23 mouse cellular contexts compared by ENCODE assay signal in the genomic region with DNA sequence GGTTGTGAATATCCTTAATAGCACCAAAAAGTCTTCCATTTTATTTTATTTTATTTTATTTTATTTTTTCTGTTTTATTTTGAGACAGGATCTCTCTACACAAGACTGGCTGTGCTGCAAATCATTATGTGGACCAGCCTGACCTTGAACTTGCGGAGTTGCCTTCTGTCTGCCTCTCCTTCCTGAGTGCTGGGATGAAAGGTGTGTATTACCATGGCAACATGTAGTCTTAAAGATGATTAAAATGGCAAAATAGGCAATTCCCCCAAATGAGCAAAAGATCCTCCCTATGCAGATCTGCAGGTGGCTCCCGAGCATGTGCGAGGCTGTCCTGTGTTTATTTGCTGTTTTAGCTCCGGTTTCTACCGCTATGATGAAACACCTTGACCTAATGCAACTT. TPM values are rescaled to one million over a fixed set of nuclear protein-coding genes. Genes with fewer than 3 reads are reported as not detected.
A peak's percentile ranks its signal among the peaks of the same experiment; 100 is the strongest.
DNase-seq lines count a peak whose midpoint lies in the region; ATAC-seq lines count a peak whose summit lies in the region.
"Had no signal": no experiment of that assay in that cellular context is flagged by ENCODE, and none has a peak within 500 bp of the region (broad histone marks: within the 10 kb centered on the region; RNA-seq: fewer than 3 reads in every experiment).

No protein-coding gene starts in this region.

- H3K4me1 ChIP-seq in heart, embryonic 10.5 days: no peaks in the 10 kb centered on the region
- no peaks in the 10 kb centered on the region for H3K4me1 ChIP-seq in midbrain, embryonic 11.5 days (ENCODE audit: control insufficient read depth, insufficient read depth, low read length)
- no peaks in the 10 kb centered on the region for H3K4me1 ChIP-seq in midbrain, embryonic 15.5 days

- peak; percentile 25 for DNase-seq in heart, adult 11 months
- DNase-seq in heart, postnatal 25 days (ENCODE audit: low spot score): no peak
- DNase-seq in heart, embryonic 10.5 days (ENCODE audit: low spot score): peak; percentile 30
- no peak for DNase-seq in heart, adult 8-10 months (ENCODE audit: low spot score)
- DNase-seq in midbrain, embryonic 11.5 days (ENCODE audit: low spot score, missing footprints): peak; percentile 62
- peak; percentile 66 for DNase-seq in R1 (ENCODE audit: low read depth, low spot score)
- DNase-seq in right cerebral cortex, postnatal 10 days (ENCODE audit: low spot score in 2 of 2): no peak
- DNase-seq: adrenal gland, adult 2 months; adrenal gland, adult 8-10 months; adrenal gland, postnatal 10 days; adrenal gland, postnatal 14 days; adrenal gland, postnatal 25 days; adrenal gland, postnatal 36 days; B cell, adult 2 months; cerebellum, adult 11 months; cerebellum, adult 11-12 months; cerebellum, adult 18-20 months had no signal

- intact Hi-C loops in heart, postnatal 25 days (cut with DNase I): no loop called here

- no peak overlapping the region for H3K4me2 ChIP-seq in midbrain, embryonic 11.5 days
- no peak overlapping the region for H3K4me2 ChIP-seq in midbrain, embryonic 15.5 days

- WGBS in heart, embryonic 10.5 days: 91% methylated on average over 5 of the region's 5 CpGs
- WGBS in midbrain, embryonic 11.5 days: 95% methylated on average over 5 of the region's 5 CpGs
- 97% methylated on average over 5 of the region's 5 CpGs for WGBS in midbrain, embryonic 15.5 days

- no peaks in the 10 kb centered on the region for H3K27me3 ChIP-seq in heart, embryonic 10.5 days (ENCODE audit: insufficient read depth, poor library complexity, severe bottlenecking)
- H3K27me3 ChIP-seq in midbrain, embryonic 11.5 days (ENCODE audit: control insufficient read depth, insufficient read depth, low read length): no peaks in the 10 kb centered on the region
- no peaks in the 10 kb centered on the region for H3K27me3 ChIP-seq in midbrain, embryonic 15.5 days (replicated peaks)
- H3K27me3 ChIP-seq: CH12.LX, Patski had no signal

- ATAC-seq in midbrain, embryonic 11.5 days (ENCODE audit: low FRiP score): no peak
- no peak for ATAC-seq in midbrain, embryonic 15.5 days (replicated peaks)
- ATAC-seq: activated CD4-positive, CD25-positive, alpha-beta regulatory T cell, adult 4 months; CD4-positive, CD25-positive, alpha-beta regulatory T cell, adult 4 months; Patski had no signal

- no peak overlapping the region for H3K27ac ChIP-seq in heart, embryonic 10.5 days
- H3K27ac ChIP-seq in midbrain, embryonic 11.5 days (ENCODE audit: low read depth, low read length): no peak overlapping the region
- H3K27ac ChIP-seq in midbrain, embryonic 15.5 days: no peak overlapping the region

- H3K4me3 ChIP-seq in heart, embryonic 10.5 days: no peak overlapping the region
- no peak overlapping the region for H3K4me3 ChIP-seq in midbrain, embryonic 11.5 days (ENCODE audit: low read depth, low read length)
- no peak overlapping the region for H3K4me3 ChIP-seq in midbrain, embryonic 15.5 days

- no peaks in the 10 kb centered on the region for H3K9me3 ChIP-seq in heart, embryonic 10.5 days
- H3K9me3 ChIP-seq in midbrain, embryonic 11.5 days (ENCODE audit: control insufficient read depth, low read length): no peaks in the 10 kb centered on the region
- no peaks in the 10 kb centered on the region for H3K9me3 ChIP-seq in midbrain, embryonic 15.5 days
- H3K9me3 ChIP-seq: G1E had no signal

- no peaks in the 10 kb centered on the region for H3K36me3 ChIP-seq in heart, embryonic 10.5 days
- no peaks in the 10 kb centered on the region for H3K36me3 ChIP-seq in midbrain, embryonic 11.5 days (ENCODE audit: control insufficient read depth, insufficient read depth, low read length)
- no peaks in the 10 kb centered on the region for H3K36me3 ChIP-seq in midbrain, embryonic 15.5 days (replicated peaks)
- H3K36me3 ChIP-seq: G1E had no signal

- no peak overlapping the region for H3K9ac ChIP-seq in midbrain, embryonic 11.5 days (ENCODE audit: low read length)
- H3K9ac ChIP-seq in midbrain, embryonic 15.5 days: no peak overlapping the region

RNA-seq across cellular contexts. Expression of a gene that starts 15.2 kb away (rescaled TPM):
- total RNA-seq in heart, postnatal 25 days (2021): 10 to 100 TPM; 54.9 to 60.7 TPM
- polyA plus RNA-seq in heart, embryonic 10.5 days (2016; fragmentation: Nextera tagmentation; extraction: Ambion mirVana): 156 and 164 TPM in 2 replicates
- total RNA-seq in heart, adult 8-10 months (2022): 10 to 100 TPM; 56.1 to 62.6 (median 60.4) TPM
- polyA plus RNA-seq in midbrain, embryonic 11.5 days (2014; fragmentation: Nextera tagmentation; extraction: Ambion mirVana): 68.5 and 76.2 TPM in 2 replicates
- polyA plus RNA-seq in midbrain, embryonic 15.5 days (2015; fragmentation: Nextera tagmentation; extraction: Ambion mirVana): 68.7 and 69.8 TPM in 2 replicates

RNA-seq across cellular contexts. Expression of a gene that starts 43.6 kb away (rescaled TPM):
- total RNA-seq in heart, postnatal 25 days (2021): 10 to 100 TPM; 21.3 to 21.5 TPM
- polyA plus RNA-seq in heart, embryonic 10.5 days (2016; fragmentation: Nextera tagmentation; extraction: Ambion mirVana): 14.6 and 19.0 TPM in 2 replicates
- total RNA-seq in heart, adult 8-10 months (2022): 10 to 100 TPM; 19.8 to 23.8 (median 21.8) TPM
- polyA plus RNA-seq in midbrain, embryonic 11.5 days (2014; fragmentation: Nextera tagmentation; extraction: Ambion mirVana): 29.7 and 32.1 TPM in 2 replicates
- 22.4 and 23.6 TPM in 2 replicates for polyA plus RNA-seq in midbrain, embryonic 15.5 days (2015; fragmentation: Nextera tagmentation; extraction: Ambion mirVana)

Comparison
In these comparisons a context has a peak if more than half of its experiments do, and no peak if none do; other contexts are left out.
1. DNase-seq: peak in heart, adult 11 months (single experiment), heart, embryonic 10.5 days (single experiment), midbrain, embryonic 11.5 days (single experiment) and R1 (single experiment); none in heart, postnatal 25 days (single experiment), heart, adult 8-10 months (single experiment) and right cerebral cortex, postnatal 10 days (0 of 2).